Mouse (Mus musculus): Measurements from ENCODE around the gene Myo6. TPM values are rescaled to one million over a fixed set of nuclear protein-coding genes. Genes with fewer than 3 reads are reported as not detected.

The Myo6 gene
- total RNA-seq, 4 experiments from 2014 or later, result 27.8 to 51.3 (median 42.8) TPM

DNA sequence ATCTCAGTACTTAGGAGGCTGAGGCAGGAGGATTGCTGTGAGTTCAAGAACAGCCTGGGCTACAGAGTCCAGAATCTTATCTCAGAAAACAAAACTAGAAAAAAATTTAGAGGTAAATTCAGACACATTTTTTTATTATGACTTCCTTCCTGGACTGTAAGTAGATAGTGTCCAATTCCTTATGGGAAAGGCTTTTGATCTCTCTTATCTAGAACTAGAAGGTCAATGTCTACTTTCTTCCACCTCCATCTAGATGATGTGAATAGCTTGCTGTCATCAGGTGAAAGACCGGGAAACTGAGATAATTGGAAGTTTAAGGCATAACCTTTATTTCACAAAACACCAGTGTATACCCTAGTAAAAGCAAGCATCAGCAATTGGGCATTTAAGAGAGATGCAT, 16.9 kb downstream of the Myo6 start:
- no peak for DNase-seq

DNA sequence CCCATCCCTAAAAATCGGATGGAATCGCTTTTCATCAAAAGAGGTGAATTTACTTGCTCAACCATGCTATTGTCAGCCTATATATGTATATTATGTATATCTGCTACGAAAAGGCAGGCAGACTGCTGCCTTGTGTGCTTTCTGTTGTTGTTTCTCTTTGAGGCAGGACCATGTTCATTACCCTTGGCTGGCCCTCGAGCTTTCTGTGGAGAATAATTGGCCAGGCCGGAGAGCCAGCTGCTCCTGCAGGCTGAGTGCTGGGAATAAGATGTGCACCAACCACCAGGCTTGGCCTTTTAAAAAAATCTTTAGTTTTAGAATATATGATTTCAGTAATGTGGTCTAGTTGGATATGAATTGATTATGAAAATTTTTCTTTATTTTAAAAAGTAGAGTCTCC, 19.3 kb downstream of the Myo6 start:
- no peak for DNase-seq

DNA sequence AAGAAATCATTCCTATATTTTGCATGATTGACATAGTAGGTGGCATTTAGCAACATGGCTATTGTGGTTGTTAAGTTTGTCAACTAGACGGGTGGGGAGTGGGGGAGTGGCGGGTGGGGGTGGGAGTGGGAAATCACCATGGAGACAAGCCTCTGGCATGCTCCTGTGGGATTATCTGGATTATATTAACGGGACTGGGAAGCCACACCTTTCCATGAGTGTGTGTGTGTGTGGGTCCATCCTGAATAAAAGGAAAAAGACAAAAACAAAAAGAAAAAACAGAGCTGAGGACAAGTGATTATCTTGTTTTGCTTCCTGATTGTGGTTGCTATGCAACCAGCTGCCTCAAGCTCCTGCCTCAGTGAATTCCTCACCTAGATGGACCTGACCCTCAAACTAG, 20.9 kb downstream of the Myo6 start:
- DNase-seq, result no peak

DNA sequence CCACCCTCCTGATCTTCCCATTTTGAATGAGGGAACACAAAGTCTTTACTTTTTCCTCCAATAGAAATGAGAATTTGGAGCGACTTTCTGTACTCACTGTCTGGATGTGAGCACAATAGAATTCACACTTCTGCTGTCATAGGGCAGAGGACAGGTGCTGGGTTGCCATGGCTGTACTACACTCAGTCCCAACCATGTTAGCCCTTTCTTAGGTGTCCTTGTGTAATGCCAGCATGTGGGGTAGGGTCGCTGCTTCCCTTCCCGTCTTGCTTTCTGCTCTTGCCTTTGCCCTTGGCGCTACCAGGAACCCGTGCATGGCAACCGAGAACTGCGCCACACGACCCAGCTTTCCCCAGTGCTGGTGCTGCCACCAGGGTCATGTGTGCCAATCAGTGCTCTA, 21.9 kb downstream of the Myo6 start:
- no peak for DNase-seq

DNA sequence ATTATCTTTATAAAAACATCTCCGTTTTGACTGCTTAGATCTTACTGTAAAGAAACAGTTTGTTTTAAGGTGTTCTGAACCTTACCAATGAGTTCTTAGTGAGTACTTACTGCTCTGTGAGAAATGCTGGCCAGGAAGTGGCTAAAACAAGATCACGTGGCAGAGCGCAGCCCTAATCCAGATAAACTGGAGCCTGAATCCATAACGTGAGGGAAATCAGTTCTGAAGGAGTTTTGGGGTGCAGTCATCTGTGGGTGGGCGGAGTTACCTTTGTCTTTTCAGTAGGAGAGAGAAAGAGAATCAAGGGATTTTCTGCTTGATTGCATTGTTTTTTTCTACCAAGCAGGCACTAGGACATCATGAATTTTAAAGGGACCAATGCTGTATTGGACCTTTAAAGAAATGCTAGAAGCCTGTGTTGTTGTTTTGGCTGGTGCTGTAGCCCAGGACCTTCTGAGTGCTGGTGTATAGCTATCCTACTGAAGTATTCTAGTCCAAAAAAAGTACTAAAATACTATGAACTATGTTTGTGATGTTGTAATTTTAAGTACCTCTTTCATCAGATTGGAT, 23.6 kb downstream of the Myo6 start:
- DNase-seq, result no peak

DNA sequence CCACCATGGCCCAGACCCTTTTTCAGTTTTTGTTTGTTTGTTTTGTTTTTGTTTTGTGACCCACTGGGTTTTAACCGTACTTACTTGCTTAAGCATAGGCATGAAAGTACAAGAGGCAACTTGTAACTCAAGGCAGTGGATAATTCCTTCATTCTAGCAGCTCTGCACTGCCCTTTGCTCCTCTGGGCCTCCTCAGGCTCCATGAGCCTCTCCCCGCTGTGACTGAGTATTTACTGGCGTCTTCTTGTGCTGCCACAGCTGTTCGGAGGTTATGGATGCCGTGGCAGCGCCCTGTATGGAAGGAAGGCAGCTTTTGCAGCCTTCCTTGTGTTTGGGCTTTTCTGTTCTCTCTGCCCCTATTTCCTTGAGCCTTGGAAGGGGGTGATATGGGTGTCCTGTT, 26.4 kb downstream of the Myo6 start:
- no peak for DNase-seq

DNA sequence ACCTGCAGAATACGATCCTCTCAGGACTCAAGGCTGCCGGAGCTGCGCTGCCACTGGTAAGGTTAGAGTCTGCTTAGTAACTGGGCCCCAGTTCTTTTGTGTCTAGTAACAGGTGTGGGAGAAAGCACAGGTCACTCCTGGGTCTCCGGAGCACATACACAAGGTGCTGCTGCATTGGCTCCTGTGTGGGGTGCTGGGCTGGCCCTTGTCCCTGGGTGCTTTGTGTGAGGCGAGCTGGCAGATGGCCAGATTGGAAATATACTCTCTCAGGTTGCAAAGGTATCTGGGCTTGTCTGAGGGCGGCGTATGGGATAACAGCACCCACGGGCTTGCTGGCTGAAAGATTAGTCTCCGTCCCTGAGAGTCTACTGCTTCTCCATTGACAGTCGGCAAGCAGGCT, 27.5 kb downstream of the Myo6 start:
- no peak for DNase-seq

DNA sequence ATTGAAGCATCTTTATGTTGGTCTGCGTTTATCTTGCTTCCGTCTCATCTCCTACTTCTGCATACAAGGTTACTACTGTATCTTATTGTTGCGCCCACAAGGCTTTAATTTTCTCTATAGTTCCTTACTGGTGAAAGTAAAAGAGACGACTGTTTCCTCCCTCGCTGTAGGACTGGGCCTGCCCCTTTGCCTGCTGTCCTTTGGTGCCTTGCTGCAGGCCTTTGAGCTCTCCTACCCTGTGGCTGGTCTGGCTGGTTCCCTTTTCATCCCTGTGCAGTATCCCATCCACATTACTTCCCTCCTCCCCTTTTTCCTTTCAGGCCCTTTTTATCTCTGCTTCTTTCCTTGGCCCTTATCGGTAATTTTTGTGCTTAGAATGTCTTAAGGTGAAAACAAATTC, 29.6 kb downstream of the Myo6 start:
- no peak for DNase-seq

DNA sequence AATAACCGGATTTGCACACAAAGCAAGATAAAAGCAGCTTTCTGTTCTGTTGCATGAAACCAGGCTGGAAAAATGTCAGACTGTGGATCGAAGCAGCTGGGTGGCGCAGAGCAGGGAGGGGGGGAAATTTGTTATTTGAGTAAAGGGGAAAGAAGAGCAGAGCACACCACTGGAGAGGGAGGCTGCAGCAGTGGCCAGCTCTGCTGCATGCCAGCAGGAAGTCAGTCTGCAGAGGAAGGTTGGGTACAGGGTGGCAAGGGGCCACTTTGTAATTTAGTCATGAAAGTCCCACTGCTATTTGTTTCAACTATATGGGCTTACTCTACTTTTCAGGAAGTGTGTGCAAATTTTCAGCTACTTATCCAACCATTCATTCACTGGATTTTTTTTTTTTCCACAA, 31.3 kb downstream of the Myo6 start:
- DNase-seq, result no peak

DNA sequence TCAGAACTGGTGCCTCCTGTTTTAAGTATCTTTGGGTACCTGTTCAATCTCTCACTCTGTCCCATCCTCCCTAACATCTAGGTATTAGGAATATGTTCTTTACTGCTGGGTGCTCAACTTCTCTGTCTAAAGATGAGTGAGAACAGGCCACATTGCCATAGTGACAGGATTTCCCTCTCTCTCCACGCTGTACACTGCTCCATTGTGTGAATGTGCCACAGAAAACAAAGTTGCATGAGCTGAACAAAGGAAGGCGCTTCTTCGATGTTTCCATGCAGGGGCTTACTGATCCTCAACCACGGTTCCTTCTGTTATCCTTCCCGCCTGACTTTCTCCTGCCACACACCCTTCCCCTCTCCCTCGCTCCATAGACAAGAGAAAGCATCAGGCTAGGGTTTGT, 32.4 kb downstream of the Myo6 start:
- DNase-seq, result no peak

DNA sequence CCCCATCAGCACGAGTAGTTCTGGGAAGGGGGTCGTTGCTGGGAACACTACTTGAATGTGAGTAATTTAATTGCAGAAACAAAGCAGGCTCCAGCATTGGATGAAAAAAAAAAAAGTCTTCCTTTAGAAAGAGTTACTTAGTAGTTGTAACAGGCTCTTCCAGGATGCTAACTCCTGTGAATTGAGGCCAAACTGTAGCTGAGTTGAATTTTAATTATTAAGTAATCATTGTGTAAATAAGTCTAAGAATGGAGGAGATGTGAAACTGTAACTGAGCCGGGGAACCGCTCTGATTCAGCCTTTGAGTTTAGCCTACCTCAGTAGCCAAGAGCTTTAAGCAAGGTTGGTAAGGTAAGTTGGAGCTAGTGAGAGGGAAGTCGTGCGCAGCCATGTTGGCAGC, 36.0 kb downstream of the Myo6 start:
- no peak for DNase-seq

DNA sequence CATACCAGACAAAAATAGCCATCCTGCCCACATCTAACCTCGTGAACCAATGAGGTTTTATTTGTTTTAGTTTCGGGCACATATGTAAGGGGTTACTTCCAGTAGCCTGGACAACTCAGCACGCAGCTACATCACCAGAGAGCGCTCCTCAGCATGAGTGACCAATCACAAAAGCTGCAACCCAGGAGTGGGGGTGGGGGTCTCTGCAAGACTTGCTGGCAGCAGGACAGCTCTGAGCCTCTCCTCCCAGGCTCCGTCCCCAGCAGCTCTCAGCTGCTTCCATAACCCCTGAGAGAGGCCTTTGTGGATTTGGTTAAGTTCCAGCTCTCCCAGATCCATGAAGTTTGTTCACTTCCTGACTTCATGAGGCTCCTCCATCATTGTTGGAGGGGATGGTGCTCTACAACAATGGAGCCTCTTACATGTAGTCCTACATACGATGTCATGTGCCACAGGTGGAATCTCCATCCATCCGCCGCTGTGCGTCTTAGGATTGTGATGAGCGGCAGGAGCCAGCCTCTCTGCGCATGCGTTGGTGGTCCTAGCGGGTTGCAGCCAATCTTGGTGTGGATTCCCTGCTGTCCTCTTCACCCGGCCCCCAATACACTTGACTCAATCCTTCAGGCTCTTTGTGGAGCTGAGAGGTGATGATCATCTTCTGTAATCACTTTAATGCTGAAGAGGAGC, 37.7 kb downstream of the Myo6 start:
- no peak for DNase-seq

DNA sequence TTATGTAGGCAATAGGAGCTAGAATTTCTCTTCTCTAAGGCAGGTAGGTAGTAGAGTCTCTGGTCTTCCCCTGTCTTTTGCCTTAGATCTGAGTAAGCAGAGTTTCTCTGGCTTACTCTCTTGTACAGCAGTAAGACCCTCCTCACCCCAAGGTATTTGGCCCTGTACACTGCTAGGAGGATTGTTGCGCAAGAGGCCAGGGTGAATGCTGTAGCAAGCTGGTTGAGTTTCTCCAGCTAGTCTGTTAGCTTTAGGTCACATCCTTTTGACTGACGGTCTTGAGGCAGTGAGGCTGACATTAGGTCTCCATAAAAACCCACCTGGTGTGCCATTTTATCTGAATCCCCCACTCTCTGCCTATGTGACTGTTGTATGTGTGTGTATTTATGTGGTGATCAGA, 43.9 kb downstream of the Myo6 start:
- no peak for DNase-seq

DNA sequence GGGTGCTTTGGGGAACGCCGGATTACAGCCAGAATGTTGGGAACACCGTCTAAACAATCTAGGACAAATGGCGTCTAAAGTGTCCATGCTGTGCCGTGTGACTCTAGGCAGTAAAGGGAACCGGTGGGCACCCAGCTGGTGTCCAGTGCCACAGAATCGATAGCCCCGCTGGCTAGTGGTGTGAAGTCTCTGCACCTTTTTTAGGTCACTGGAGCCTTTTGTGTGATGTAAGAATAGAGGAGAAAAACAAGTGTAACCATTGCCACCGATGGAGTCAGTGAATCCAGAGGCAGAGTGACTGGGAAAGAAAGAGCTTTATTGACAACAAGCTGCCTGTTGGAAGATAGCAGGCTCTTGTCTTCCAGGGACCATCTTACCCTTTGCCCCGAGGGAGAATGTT, 44.6 kb downstream of the Myo6 start:
- DNase-seq, result no peak

DNA sequence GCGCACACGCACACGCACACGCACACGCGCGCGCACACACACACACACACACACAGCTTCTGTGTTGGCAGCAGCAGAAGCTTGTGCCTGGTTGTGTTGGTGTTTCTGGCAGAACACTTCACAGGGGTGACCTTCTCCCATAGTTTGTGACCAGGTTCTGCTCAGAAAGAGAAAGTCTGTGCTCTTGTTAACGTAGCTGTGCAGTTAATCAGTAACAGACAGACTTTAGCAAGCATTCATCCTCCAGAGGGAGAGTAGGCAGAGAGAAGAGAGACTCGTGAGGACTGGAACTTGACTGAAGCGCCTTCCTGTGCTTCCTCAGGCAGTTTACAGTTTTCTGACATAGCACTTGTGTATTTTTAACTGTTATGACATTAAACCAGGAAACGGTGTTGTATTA, 45.3 kb downstream of the Myo6 start:
- DNase-seq, result no peak

DNA sequence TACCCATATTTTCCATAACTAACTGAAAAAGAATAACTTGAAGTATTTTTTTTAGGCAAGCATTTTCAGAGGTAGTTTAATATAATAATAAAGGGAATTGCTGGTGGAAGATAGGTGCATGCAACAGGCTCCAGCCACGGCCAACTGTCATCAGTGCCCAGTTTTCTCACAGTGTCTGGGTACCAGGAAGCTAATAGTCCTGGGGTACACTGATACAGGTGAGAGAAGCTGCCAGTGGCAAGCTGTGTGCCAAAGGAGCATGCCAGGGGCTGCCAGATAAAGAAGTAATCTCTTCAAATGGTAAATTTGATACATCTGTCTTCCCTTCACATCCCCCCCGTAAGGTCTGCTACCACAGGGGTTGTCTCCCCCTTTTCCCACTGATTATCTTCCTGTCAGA, 48.6 kb downstream of the Myo6 start:
- no peak for DNase-seq

DNA sequence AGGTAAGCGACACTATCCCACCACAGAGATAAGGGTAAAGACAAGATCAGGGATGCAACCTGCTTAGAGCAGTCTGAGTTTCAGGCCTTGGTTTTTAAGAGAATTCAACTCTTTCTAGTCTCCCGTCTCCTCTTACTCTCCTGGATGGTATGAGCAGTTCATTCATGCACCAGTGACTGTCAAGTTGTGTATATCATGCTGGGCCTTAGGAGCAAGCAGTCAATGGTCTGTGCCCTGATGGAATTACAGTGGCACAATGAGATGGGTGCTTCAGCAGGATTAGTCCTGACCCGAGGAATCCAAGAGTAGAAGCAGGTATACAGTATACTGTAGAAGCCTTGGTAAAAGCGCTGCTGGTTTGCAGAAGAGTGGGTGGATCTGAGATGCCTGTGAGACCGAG, 50.7 kb downstream of the Myo6 start:
- DNase-seq, result no peak

DNA sequence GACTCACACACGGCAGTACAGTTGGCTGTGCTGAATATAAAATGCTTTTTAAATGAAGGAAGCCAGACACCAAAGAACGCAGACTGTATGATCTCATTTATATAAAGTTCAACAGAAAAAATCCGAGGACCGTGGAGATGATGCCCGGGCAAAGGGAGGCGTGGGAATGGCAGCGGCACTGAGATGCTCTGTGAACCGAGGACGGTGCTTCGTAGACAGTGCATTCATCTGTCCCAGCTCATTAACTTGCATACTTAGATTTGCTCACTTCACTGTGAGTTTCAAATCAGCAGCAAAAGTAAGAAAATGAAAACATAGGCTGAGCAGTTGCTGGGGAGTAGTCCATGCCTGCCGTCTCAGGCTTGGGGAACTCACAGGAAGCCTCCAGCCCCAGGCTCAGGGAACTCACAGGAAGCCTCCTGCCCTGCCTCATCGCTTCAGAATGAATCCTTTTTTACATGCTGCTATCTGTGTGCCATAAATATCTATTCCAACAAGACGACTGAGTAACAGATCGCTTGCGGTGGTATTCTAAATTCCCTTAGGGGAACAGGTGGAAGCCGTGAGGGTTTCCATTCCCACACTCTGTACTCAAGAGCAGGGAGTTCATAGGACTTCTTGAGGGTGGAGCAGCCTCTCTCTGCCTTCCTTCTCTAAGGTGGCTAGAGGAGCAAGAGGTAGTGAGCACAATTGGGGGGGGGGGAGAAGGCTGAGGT, 52.1 kb downstream of the Myo6 start:
- no peak for DNase-seq

DNA sequence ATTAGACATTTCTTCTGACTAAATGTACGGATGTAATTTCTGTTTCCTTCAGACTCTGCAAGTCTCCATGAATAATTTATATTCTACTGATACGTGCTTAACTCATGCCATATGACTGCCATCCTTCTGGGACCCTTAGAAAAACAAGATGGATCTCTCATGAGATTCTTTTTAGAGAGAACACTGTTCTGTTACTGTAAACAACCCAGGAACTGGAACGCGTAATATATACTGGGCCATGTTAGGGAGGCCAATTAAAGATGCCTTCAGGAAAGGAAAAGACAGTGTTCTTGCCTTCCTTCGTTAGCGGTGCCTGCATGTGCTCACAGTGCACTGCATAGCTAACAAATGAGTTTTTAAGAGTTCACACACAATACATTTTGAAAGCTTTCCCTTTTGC, 53.9 kb downstream of the Myo6 start:
- DNase-seq, result no peak

DNA sequence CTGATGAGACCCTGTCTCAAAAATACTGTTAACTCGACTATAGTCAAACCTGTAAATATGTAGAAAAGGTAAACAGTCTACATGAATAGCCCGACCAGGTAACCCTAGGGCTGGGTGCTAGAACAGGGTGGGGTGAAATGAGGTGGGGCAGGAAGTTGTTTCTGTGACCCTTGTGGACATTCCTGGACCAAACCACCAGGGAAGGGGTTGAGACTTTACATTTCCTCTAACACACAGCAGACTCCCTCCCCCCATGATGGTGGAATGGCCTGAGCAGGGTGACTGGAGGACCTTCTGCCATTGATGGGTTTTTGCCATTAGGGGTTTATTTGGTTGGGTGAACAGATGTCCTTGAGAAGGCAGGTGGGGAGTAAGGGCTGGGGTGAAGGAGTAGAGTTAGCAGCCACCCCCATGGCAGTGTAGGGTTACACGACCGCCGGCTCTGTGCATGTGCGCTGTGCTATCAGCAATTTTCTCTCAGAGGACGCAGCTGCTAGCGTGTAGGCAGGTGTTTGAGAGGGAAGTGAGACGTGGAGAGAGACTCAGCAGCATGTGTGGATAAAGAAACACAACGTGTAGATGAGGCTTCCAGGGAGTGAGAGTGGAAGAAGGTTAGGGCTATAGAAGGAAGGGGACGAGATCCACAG, 59.3 kb downstream of the Myo6 start:
- no peak for DNase-seq

DNA sequence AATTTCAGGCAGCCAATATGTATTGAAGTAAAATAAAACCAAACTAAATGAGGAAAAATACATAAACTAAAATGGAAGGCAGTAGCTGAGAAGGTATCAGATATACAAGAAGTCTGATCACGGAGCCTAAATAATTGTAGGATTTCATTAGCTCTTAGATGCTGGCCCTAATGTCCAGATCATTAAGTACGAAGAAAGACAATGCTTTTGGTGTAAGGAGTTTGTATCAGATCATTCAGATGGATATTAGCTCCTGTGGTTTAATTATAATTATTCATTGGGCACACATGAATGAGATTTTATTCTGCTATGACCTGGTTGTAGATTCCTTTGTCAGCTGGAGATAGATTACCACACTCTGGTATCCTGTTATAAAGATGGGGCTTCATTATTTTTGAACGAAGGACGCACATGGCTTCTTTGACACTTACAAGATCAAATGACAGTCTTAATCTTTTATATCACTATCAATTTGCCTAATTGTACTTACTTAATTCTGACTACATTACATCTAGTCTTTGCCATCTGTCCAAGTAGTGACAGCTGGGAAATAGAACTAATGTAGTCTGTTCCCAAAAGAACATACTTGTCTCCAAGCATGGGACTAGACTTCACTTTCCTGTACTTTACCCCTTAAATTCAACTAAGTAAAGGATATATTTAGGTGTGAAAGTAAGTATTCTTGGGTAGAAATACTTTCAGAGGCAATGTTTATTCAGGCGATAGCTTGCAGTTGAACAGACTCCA, 61.9 kb downstream of the Myo6 start:
- DNase-seq, result no peak

DNA sequence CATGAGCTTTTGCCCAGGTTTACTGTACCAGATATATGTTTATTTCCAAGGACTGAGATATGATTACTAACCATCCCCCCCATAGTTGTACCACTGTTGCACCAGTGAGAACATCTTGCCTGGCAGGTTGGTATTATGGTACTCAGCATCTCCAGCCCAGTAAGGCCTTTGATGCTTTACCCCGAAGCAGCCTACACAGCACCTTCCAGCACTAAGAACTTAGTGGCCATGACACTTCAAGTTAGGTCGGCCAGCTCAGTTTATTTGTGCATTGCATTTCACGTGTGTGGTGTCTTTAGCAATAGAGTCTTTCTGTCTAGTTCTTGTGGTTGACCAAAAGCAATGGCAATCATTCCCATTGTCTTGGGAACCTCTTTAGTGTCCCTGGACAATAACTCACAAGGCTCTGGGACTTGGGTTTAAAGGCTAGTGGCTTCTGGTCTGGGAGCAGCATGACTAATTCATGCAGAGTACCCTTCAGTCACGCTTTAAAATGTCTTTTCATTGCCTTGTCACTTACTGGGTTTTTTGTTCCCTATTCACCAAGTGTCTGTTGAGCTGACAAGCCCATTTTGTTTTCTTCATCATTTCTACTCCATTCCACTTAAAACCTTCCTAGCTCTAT, 69.1 kb downstream of the Myo6 start:
- DNase-seq, result no peak

Data from adrenal gland, adult 8-10 months (tissue).